Mouse (Mus musculus): ENCODE measurements around the gene Pkd1. TPM values are rescaled to one million over a fixed set of nuclear protein-coding genes. Genes with fewer than 3 reads are reported as not detected.

The Pkd1 gene
- polyA plus RNA-seq, 1 experiment from 2014 or later, result 20.5 TPM

DNA sequence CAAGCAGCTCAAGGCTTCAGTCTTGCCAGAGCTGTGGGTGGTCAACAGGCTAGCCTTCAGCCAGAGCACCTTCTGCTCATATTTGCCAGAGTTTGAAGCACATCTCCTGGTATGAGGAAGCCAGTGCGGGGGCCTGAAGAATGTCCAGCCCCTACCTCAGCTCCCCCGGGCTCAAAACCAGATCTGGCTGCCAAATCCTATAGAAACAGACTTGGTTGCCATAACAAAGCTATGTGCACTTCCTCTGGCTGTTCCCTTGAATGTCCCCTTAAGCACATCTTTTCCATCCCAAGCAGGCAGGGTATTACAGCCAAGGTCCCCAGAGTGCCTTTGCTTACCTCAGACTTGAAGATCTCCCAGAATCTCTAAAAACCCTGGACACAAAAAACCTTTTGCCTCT is 24.9 kb upstream of the Pkd1 start:
- WGBS, result 87% methylated on average over 2 of the region's 2 CpGs
- Histone ChIP-seq H3K4me2 (replicated peaks) (no peak overlapping the region), H3K9me3 (replicated peaks) (no peaks in the 10 kb centered on the region), H3K27me3 (no peaks in the 10 kb centered on the region), H3K9ac (no peak overlapping the region), H3K27ac (no peak overlapping the region), H3K36me3 (peaks cover 14% of the 10 kb centered on the region; the same call in 1 of the 2 replicates), H3K4me3 (no peak overlapping the region), H3K4me1 (peaks cover 19% of the 10 kb centered on the region)
- ATAC-seq (ENCODE audit: low FRiP score), result no peak

DNA sequence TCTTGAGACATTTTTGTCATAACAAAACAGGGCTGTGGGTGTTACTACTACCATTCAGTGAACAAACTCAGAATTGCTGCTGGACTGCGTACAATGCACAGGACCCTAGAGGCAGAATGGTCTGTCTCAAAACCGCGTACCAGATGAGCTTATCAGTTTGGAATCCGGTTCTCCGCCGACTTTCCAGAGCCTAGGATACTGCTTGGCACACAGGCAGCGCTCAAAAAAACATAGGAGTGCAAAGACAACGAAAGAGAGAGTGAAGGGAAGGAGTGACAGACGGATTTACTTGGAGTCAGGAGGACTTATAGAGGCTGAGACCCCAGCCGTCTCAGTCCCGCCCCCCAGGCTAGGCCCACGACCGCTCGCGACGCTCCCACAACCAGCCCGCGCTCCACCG is 22.3 kb upstream of the Pkd1 start:
- Histone ChIP-seq H3K27ac (peak overlapping the region; percentile 82), H3K9me3 (replicated peaks) (no peaks in the 10 kb centered on the region), H3K4me1 (peaks cover 37% of the 10 kb centered on the region), H3K27me3 (no peaks in the 10 kb centered on the region), H3K4me3 (peak overlapping the region; percentile 71), H3K36me3 (peaks cover 13% of the 10 kb centered on the region; the same call in 1 of the 2 replicates), H3K9ac (peak overlapping the region; percentile 91), H3K4me2 (replicated peaks) (peak overlapping the region; percentile 83)
- 0% methylated on average over 17 of the region's 19 CpGs for WGBS
- ATAC-seq (ENCODE audit: low FRiP score), result no peak

DNA sequence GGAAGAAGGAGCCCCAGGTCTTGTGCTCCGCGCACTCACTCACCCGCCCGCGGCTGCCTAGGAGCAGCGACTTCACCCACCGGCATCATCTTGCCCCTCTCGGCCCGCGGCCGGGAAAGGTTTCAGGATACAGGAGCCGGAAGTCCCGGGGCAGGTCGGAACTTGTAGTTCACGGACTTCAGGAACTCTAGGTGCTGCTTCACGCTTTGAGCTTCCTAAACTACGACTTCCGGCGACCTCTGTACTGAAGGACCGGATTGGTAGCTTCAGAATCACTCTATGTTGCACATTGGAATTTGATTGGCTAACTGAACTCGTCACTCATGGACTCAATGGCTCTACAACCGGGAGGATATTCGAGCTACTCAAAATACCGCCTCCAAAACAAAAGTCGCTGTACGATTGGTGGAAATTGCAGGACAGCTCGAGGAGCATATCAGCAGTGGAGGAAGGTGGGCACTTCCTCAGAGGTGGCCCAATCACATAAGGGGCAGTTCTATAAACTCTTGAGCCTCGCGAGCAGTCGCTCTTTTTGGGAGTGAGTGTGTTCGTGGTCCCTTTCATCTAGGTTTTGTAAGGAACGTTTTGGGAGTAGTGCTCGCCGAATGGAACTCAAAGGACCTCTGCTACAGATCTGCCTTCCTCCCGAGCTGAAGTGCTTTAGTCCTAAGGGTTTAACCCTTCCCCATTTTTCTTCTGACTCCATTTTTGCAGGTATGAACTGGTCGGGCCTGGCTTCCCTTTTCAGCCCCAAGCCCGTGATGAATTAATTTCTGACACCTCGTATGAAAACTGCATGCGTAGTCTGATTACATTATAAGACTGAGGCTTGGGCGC is 21.7 kb upstream of the Pkd1 start, which contains the start of gene Traf7:
Traf7 (minus strand) TSS at position 216 of the 837 bp plus-strand sequence.
- Histone ChIP-seq H3K9me3 (replicated peaks) (no peaks in the 10 kb centered on the region), H3K4me3 (peak within 1 kb of the TSS; percentile 71), H3K27ac (peak within 1 kb of the TSS; percentile 82), H3K36me3 (peaks cover 10% of the 10 kb centered on the region; the same call in 1 of the 2 replicates), H3K27me3 (no peaks in the 10 kb centered on the region), H3K4me1 (peaks cover 43% of the 10 kb centered on the region), H3K4me2 (replicated peaks) (peak within 1 kb of the TSS; percentile 83), H3K9ac (peak within 1 kb of the TSS; percentile 91)
- ATAC-seq (ENCODE audit: low FRiP score), result peak; percentile 97
- WGBS, result under 1% methylated on average over 40 of the region's 40 CpGs

DNA sequence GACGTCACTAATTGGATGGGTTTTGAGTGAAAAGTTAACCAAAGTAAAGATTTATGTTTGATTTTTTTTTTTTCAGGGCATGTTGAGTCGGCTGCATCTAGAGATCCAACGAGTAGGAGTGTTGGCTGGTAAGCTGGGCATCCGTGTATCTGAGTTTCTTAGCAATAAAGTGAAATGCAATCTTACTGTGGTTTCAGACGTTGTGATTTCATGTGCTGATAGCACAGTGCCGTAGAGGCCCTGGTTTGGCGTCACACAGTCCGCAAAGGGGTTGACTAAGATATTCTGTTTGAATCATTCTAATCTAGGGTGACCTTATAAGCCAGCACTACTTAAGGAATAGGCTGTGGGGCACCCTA is 21.1 kb upstream of the Pkd1 start:
- Histone ChIP-seq H3K4me3 (peak overlapping the region; percentile 58), H3K27me3 (no peaks in the 10 kb centered on the region), H3K27ac (peak overlapping the region; percentile 78), H3K4me2 (replicated peaks) (peak overlapping the region; percentile 63), H3K36me3 (peaks cover 10% of the 10 kb centered on the region; the same call in 1 of the 2 replicates), H3K9ac (peak overlapping the region; percentile 79), H3K9me3 (replicated peaks) (no peaks in the 10 kb centered on the region), H3K4me1 (peaks cover 49% of the 10 kb centered on the region)
- ATAC-seq (ENCODE audit: low FRiP score), result no peak
- under 1% methylated on average over 8 of the region's 8 CpGs for WGBS

DNA sequence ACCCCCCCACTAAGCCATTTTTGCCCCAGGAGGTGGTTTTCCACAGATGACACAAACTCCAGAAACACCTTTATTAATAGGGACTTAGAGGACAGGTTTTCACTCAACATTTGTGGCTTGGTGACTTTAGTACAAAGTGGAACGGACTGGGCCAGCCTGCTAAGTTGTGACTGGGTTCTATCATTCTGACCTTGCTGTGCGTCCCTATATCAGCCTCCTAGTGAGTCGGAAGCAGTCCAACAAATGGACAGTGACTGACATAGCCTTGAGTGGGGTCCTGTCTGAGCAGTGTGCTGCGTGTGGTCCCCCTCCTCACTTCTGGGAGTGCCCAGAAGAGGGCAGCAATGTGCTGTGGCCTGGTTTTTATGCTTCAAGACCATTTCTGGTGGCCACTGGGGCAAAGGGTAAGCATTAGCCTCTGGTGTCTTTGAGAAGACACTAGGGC is 20.6 kb upstream of the Pkd1 start:
- H3K4me1 ChIP-seq, result peaks cover 50% of the 10 kb centered on the region
- peak overlapping the region; percentile 63 for H3K4me2 ChIP-seq (replicated peaks)
- H3K27ac ChIP-seq, result peak overlapping the region; percentile 36
- 2% methylated on average over 4 of the region's 4 CpGs for WGBS
- H3K9me3 ChIP-seq (replicated peaks), result no peaks in the 10 kb centered on the region
- ATAC-seq (ENCODE audit: low FRiP score), result no peak
- H3K27me3 ChIP-seq, result no peaks in the 10 kb centered on the region
- H3K36me3 ChIP-seq, result peaks cover 10% of the 10 kb centered on the region; the same call in 1 of the 2 replicates
- peak overlapping the region; percentile 58 for H3K4me3 ChIP-seq
- H3K9ac ChIP-seq, result peak overlapping the region; percentile 79

DNA sequence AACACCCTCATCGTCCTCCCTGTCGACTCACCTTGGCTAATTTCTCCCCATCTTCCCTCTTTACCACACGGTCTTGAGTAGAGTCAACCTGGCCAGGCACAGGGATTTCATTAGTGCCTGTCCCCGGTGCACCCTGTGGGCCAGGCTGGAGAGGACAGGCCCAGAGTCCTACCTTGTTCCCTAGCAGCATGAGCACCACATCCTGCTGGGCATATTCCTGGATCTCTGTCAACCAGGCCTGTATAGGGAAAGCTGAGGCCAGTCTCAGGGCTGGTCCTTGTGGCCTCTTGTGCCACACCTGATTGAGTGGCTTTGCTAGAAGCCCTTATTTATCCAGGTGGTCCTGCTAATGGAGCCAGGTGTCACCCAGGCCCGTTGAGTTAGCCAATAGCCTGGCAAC is 19.8 kb upstream of the Pkd1 start:
- Histone ChIP-seq H3K27me3 (no peaks in the 10 kb centered on the region), H3K4me1 (peaks cover 50% of the 10 kb centered on the region), H3K9me3 (replicated peaks) (no peaks in the 10 kb centered on the region), H3K4me2 (replicated peaks) (peak overlapping the region; percentile 63), H3K4me3 (peak overlapping the region; percentile 58), H3K36me3 (0 out of 2 replicates have a peak, but pooled peaks cover 10% of the 10 kb centered on the region), H3K9ac (peak overlapping the region; percentile 79), H3K27ac (peak overlapping the region; percentile 36; the same call in 1 of the 2 replicates)
- WGBS, result 30% methylated on average over 5 of the region's 5 CpGs
- no peak for ATAC-seq (ENCODE audit: low FRiP score)

DNA sequence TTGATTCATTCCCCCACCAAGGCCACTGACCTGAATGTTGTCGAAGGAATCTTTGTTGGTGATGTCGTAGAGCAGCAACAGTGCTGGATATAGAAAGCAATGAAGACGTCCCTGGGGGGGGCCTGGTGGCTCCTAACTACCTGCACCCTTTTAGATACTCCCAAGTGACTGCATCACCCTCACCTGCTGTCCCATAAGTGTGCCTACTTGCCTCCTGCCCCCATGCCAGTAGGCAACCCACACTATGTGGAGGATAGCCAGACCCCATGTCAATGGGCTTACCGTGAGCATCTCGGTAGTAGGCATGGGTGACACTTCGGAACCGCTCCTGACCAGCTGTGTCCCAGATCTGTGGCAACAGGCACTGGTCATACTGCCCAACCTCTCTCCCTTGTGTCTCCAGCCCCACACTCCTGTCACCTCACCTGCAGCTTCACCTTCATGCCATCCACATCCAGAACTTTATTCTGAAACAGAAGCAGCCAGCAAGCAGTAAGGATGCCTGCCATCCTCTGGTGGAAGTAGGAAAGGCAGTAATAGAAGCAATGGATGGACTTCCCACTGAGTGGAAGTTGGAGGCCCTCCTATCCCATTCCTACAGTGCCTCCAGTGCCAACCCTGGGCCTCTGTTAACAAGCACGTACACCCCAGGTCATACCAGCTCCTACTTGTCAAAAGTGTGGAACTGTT is 19.1 kb upstream of the Pkd1 start:
- H3K9me3 ChIP-seq (replicated peaks), result no peaks in the 10 kb centered on the region
- H3K27ac ChIP-seq, result peak overlapping the region; percentile 36; the same call in 1 of the 2 replicates
- 39% methylated on average over 8 of the region's 8 CpGs for WGBS
- peaks cover 50% of the 10 kb centered on the region for H3K4me1 ChIP-seq
- H3K27me3 ChIP-seq, result no peaks in the 10 kb centered on the region
- no peak overlapping the region for H3K4me3 ChIP-seq
- peak overlapping the region; percentile 79; the same call in 1 of the 2 replicates for H3K9ac ChIP-seq
- H3K36me3 ChIP-seq, result 0 out of 2 replicates have a peak, but pooled peaks cover 10% of the 10 kb centered on the region
- no peak for ATAC-seq (ENCODE audit: low FRiP score)
- H3K4me2 ChIP-seq (replicated peaks), result peak overlapping the region; percentile 63

DNA sequence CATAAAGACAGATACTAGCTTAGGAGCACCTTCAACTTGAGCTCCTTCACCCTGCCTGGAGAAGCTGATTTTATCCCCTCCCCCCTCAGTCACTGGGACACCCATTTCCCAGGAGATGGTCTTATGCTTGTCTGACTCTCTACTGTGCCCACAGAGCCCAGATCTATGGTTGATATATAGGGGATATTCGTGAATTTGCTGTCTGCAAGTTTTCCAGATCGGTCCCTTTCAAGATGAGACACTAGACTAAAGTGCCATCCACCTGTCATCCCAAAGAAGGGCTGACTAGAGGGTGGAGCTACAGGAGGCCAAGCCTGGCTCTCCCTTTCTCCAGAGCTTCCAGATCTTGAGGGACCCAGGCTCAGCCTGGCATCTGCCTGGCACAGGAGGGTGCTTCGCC is 18.6 kb upstream of the Pkd1 start:
- Histone ChIP-seq H3K4me1 (peaks cover 50% of the 10 kb centered on the region), H3K27me3 (no peaks in the 10 kb centered on the region), H3K9me3 (replicated peaks) (no peaks in the 10 kb centered on the region), H3K4me3 (no peak overlapping the region), H3K9ac (no peak overlapping the region), H3K27ac (no peak overlapping the region), H3K36me3 (0 out of 2 replicates have a peak, but pooled peaks cover 10% of the 10 kb centered on the region), H3K4me2 (replicated peaks) (no peak overlapping the region)
- no peak for ATAC-seq (ENCODE audit: low FRiP score)
- 77% methylated on average over 3 of the region's 3 CpGs for WGBS

DNA sequence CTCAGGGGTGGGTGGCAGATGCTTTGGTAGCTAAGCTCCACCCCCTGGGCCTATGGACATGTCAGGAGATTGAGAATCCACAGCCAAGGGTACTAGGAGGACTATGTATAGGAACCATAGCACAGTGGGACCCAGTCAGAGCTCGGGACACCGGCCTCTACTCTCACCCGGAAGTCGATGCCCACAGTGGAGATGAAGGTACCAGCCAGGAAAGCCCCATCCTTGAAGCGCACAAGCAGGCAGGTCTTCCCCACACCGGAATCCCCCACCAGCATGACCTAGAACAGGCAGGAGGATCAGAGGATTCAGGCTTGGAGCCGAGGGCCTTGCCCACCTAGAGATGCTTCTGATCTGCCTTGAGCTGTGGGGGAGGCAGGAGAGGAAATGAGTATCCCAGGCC is 17.6 kb upstream of the Pkd1 start:
- H3K27ac ChIP-seq, result no peak overlapping the region
- H3K4me2 ChIP-seq (replicated peaks), result no peak overlapping the region
- ATAC-seq (ENCODE audit: low FRiP score), result no peak
- peaks cover 42% of the 10 kb centered on the region for H3K4me1 ChIP-seq
- WGBS, result 72% methylated on average over 7 of the region's 7 CpGs
- no peak overlapping the region for H3K9ac ChIP-seq
- H3K9me3 ChIP-seq (replicated peaks), result no peaks in the 10 kb centered on the region
- 0 out of 2 replicates have a peak, but pooled peaks cover 10% of the 10 kb centered on the region for H3K36me3 ChIP-seq
- H3K27me3 ChIP-seq, result no peaks in the 10 kb centered on the region
- no peak overlapping the region for H3K4me3 ChIP-seq

DNA sequence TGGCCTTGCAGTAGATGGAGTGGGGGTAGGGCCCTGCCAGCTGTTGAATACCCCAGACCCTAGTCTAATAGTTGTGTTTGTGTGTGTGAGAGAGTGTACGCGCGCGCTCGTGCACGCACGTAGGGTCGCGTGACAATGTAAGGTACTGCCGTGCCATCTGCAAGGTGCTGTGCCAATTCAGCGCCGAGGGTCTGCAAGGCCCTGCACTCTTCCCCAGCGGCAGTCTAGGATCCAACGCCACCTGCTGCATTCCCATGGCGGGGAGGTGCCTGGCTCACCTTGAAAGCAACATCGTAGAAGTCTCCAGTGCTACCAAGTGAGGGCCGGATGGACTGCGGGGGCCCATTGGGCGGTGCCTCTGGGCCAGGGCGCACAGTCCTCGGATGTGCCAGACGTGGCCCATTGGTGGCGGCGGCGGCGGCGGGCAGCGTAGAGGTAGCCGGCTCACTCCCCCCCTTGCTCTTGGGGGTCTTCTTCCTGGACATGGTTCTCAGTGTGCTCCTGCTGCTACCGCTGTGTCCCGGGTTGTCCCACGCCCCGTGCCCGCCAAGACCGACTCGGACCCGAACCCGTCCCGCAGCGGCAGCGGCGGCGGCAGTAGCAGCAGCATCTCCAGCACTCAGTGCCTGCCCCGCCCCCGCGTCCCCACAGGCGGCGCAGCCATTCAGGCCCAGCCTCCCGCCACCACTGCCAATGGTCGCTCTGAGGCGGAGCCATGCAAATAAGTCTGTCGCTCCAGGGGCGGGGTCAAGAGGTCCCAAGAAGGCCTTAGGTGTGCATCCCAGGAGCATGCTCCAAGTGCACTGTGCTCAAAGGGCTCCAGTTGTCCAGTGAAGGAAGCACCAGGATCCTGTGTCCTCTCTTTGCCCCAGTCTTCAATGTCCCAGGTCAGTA is 16.3 kb upstream of the Pkd1 start:
- Histone ChIP-seq H3K4me3 (peak overlapping the region; percentile 29), H3K36me3 (0 out of 2 replicates have a peak, but pooled peaks cover 10% of the 10 kb centered on the region), H3K9me3 (replicated peaks) (no peaks in the 10 kb centered on the region), H3K4me1 (peaks cover 45% of the 10 kb centered on the region), H3K4me2 (replicated peaks) (peak overlapping the region; percentile 62), H3K27me3 (no peaks in the 10 kb centered on the region), H3K9ac (peak overlapping the region; percentile 46), H3K27ac (no peak overlapping the region)
- WGBS, result 9% methylated on average over 40 of the region's 53 CpGs
- ATAC-seq (ENCODE audit: low FRiP score), result 0 out of 2 replicates have a peak, but pooled peaks have one; percentile 38

DNA sequence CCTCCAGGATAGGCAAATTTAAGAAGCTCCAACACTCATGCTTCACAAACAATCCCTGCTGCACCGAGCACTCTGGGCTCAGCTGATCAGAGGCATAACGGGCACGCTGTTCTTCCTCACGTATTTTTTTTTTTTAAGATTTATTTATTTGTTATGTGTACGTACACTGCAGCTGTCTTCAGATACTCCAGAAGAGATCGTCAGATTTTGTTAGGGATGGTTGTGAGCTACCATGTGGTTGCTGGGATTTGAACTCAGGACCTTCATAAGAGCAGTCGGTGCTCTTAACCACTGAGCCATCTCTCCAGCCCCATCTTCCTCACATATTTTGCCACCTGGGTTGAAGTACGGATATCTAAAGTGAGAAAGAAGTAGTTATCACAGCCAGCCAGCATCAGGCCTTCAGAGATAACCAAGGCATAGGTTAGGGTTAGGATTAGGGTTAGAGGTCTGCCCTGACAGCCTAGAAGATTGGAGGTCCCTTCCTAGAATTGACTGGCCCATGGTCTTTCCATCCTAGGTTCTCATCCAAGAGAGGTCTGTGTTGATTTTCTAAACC is 15.4 kb upstream of the Pkd1 start, which contains the start of gene Rab26:
Rab26 (minus strand) TSS at position 51 of the 559 bp plus-strand sequence.
- H3K9me3 ChIP-seq (replicated peaks), result no peaks in the 10 kb centered on the region

More for the DNA sequence above, 15.4 kb upstream of the Pkd1 start, which contains the start of gene Rab26:
- Histone ChIP-seq H3K9ac (peak within 1 kb of the TSS; percentile 46), H3K36me3 (0 out of 2 replicates have a peak, but pooled peaks cover 10% of the 10 kb centered on the region), H3K4me1 (peaks cover 39% of the 10 kb centered on the region), H3K27me3 (no peaks in the 10 kb centered on the region), H3K27ac (no peak within 1 kb of the TSS), H3K4me2 (replicated peaks) (peak within 1 kb of the TSS; percentile 62), H3K4me3 (peak within 1 kb of the TSS; percentile 29)
- no peak for ATAC-seq (ENCODE audit: low FRiP score)
- 87% methylated on average over 8 of the region's 8 CpGs for WGBS

Measured in hindbrain, embryonic 12.5 days (tissue).